Mouse (Mus musculus): ENCODE data around the gene Mras. TPM values are rescaled to one million over a fixed set of nuclear protein-coding genes. Genes with fewer than 3 reads are reported as not detected.
A peak's percentile ranks its signal among the peaks of the same experiment; 100 is the strongest.

Gene Mras
- polyA plus RNA-seq, 1 experiment from 2014 or later: 49.0 TPM

- H3K4me2 ChIP-seq: no peak overlapping the region
- no peak for ATAC-seq (ENCODE audit: low read depth)
- no peak overlapping the region for H3K27ac ChIP-seq (replicated peaks)
- no peaks in the 10 kb centered on the region for H3K36me3 ChIP-seq
- H3K9me3 ChIP-seq: no peaks in the 10 kb centered on the region
- no peaks in the 10 kb centered on the region for H3K27me3 ChIP-seq
- H3K9ac ChIP-seq: no peak overlapping the region
- WGBS: 78% methylated on average over 9 of the region's 9 CpGs
- peaks cover 41% of the 10 kb centered on the region for H3K4me1 ChIP-seq (replicated peaks)
- no peak overlapping the region for H3K4me3 ChIP-seq
These were observed 13.2 kb downstream of the Mras start for GRCm38 (mm10) chr9:99423692-99424573.

- no peaks in the 10 kb centered on the region for H3K27me3 ChIP-seq
- no peaks in the 10 kb centered on the region for H3K36me3 ChIP-seq
- WGBS: 83% methylated on average over 3 of the region's 3 CpGs
- no peak overlapping the region for H3K4me3 ChIP-seq
- peaks cover 61% of the 10 kb centered on the region for H3K4me1 ChIP-seq (replicated peaks)
- H3K27ac ChIP-seq (replicated peaks): no peak overlapping the region
- H3K9ac ChIP-seq: no peak overlapping the region
- H3K9me3 ChIP-seq: no peaks in the 10 kb centered on the region
- no peak overlapping the region for H3K4me2 ChIP-seq
- no peak for ATAC-seq (ENCODE audit: low read depth)
These were observed 15.3 kb downstream of the Mras start for GRCm38 (mm10) chr9:99421914-99422313.

GRCm38 (mm10) chr9:99419951-99420701 is 17.1 kb downstream of the Mras start:
- ATAC-seq (ENCODE audit: low read depth): no peak
- H3K4me3 ChIP-seq: no peak overlapping the region
- H3K27ac ChIP-seq (replicated peaks): no peak overlapping the region
- H3K9me3 ChIP-seq: no peaks in the 10 kb centered on the region
- no peak overlapping the region for H3K9ac ChIP-seq
- H3K4me1 ChIP-seq (replicated peaks): peaks cover 65% of the 10 kb centered on the region
- H3K27me3 ChIP-seq: no peaks in the 10 kb centered on the region
- WGBS: 77% methylated on average over 8 of the region's 8 CpGs
- no peaks in the 10 kb centered on the region for H3K36me3 ChIP-seq
- no peak overlapping the region for H3K4me2 ChIP-seq

GRCm38 (mm10) chr9:99418377-99418776 is 18.8 kb downstream of the Mras start:
- H3K27me3 ChIP-seq: no peaks in the 10 kb centered on the region
- H3K4me1 ChIP-seq (replicated peaks): peaks cover 58% of the 10 kb centered on the region
- 52% methylated on average over 5 of the region's 5 CpGs for WGBS
- H3K36me3 ChIP-seq: no peaks in the 10 kb centered on the region
- ATAC-seq (ENCODE audit: low read depth): peak; percentile 59
- H3K9ac ChIP-seq: no peak overlapping the region
- no peaks in the 10 kb centered on the region for H3K9me3 ChIP-seq
- H3K4me3 ChIP-seq: no peak overlapping the region
- no peak overlapping the region for H3K4me2 ChIP-seq
- 0 out of 2 replicates have a peak overlapping the region, but pooled peaks have one; percentile 34 for H3K27ac ChIP-seq (replicated peaks)

GRCm38 (mm10) chr9:99417288-99417846 is 19.8 kb downstream of the Mras start:
- peak overlapping the region; percentile 66 for H3K27ac ChIP-seq (replicated peaks)
- H3K4me3 ChIP-seq: no peak overlapping the region
- WGBS: 54% methylated on average over 4 of the region's 4 CpGs
- no peak overlapping the region for H3K9ac ChIP-seq
- no peaks in the 10 kb centered on the region for H3K27me3 ChIP-seq
- H3K4me2 ChIP-seq: no peak overlapping the region
- H3K4me1 ChIP-seq (replicated peaks): peaks cover 49% of the 10 kb centered on the region
- H3K36me3 ChIP-seq: no peaks in the 10 kb centered on the region
- H3K9me3 ChIP-seq: no peaks in the 10 kb centered on the region
- ATAC-seq (ENCODE audit: low read depth): peak; percentile 55; the same call in 1 of the 2 replicates

- WGBS: 87% methylated on average over 3 of the region's 3 CpGs
- H3K27ac ChIP-seq (replicated peaks): peak overlapping the region; percentile 66
- H3K27me3 ChIP-seq: no peaks in the 10 kb centered on the region
- H3K4me1 ChIP-seq (replicated peaks): peaks cover 49% of the 10 kb centered on the region
- no peaks in the 10 kb centered on the region for H3K36me3 ChIP-seq
- H3K9me3 ChIP-seq: no peaks in the 10 kb centered on the region
- H3K4me2 ChIP-seq: no peak overlapping the region
- ATAC-seq (ENCODE audit: low read depth): no peak
- no peak overlapping the region for H3K9ac ChIP-seq
- H3K4me3 ChIP-seq: no peak overlapping the region
These were observed 20.4 kb downstream of the Mras start for GRCm38 (mm10) chr9:99416809-99417208.

- 93% methylated on average over 4 of the region's 4 CpGs for WGBS
- ATAC-seq (ENCODE audit: low read depth): no peak
These were observed 25.4 kb downstream of the Mras start for GRCm38 (mm10) chr9:99411785-99412184.

GRCm38 (mm10) chr9:99411093-99411492 is 26.1 kb downstream of the Mras start:
- Histone ChIP-seq H3K36me3 (no peaks in the 10 kb centered on the region), H3K4me1 (replicated peaks) (peaks cover 15% of the 10 kb centered on the region; the same call in 1 of the 2 replicates), H3K9me3 (no peaks in the 10 kb centered on the region), H3K4me2 (no peak overlapping the region), H3K9ac (no peak overlapping the region), H3K27me3 (no peaks in the 10 kb centered on the region), H3K4me3 (no peak overlapping the region), H3K27ac (replicated peaks) (no peak overlapping the region)
- WGBS: 90% methylated on average over 5 of the region's 5 CpGs
- no peak for ATAC-seq (ENCODE audit: low read depth)

More at GRCm38 (mm10) chr9:99411785-99412184, 25.4 kb downstream of the Mras start:
- Histone ChIP-seq H3K4me1 (replicated peaks) (peaks cover 20% of the 10 kb centered on the region), H3K36me3 (no peaks in the 10 kb centered on the region), H3K4me3 (no peak overlapping the region), H3K4me2 (no peak overlapping the region), H3K9ac (no peak overlapping the region), H3K9me3 (no peaks in the 10 kb centered on the region), H3K27me3 (no peaks in the 10 kb centered on the region), H3K27ac (replicated peaks) (no peak overlapping the region)

- no peak overlapping the region for H3K9ac ChIP-seq
- no peaks in the 10 kb centered on the region for H3K27me3 ChIP-seq
- H3K36me3 ChIP-seq: no peaks in the 10 kb centered on the region
- WGBS: 81% methylated on average over 3 of the region's 3 CpGs
- no peak overlapping the region for H3K4me3 ChIP-seq
- no peak overlapping the region for H3K27ac ChIP-seq (replicated peaks)
- H3K4me2 ChIP-seq: no peak overlapping the region
- ATAC-seq (ENCODE audit: low read depth): no peak
- no peaks in the 10 kb centered on the region for H3K9me3 ChIP-seq
- peaks cover 2% of the 10 kb centered on the region; the same call in 1 of the 2 replicates for H3K4me1 ChIP-seq (replicated peaks)
These were observed 27.9 kb downstream of the Mras start for GRCm38 (mm10) chr9:99409280-99409679.

- no peaks in the 10 kb centered on the region for H3K9me3 ChIP-seq
- WGBS: 73% methylated on average over 9 of the region's 9 CpGs
- ATAC-seq (ENCODE audit: low read depth): no peak; the same call in 1 of the 2 replicates
- peaks cover 13% of the 10 kb centered on the region for H3K4me1 ChIP-seq (replicated peaks)
- H3K27me3 ChIP-seq: no peaks in the 10 kb centered on the region
- H3K4me2 ChIP-seq: no peak overlapping the region
- no peak overlapping the region for H3K27ac ChIP-seq (replicated peaks)
- no peak overlapping the region for H3K9ac ChIP-seq
- peaks cover 26% of the 10 kb centered on the region; the same call in 1 of the 2 replicates for H3K36me3 ChIP-seq
- no peak overlapping the region for H3K4me3 ChIP-seq
These were observed 35.8 kb downstream of the Mras start for GRCm38 (mm10) chr9:99401288-99401974.

GRCm38 (mm10) chr9:99400781-99401180 is 36.4 kb downstream of the Mras start:
- Histone ChIP-seq H3K9me3 (no peaks in the 10 kb centered on the region), H3K36me3 (peaks cover 27% of the 10 kb centered on the region; the same call in 1 of the 2 replicates), H3K27me3 (no peaks in the 10 kb centered on the region), H3K9ac (no peak overlapping the region), H3K27ac (replicated peaks) (no peak overlapping the region), H3K4me3 (no peak overlapping the region), H3K4me2 (no peak overlapping the region), H3K4me1 (replicated peaks) (peaks cover 13% of the 10 kb centered on the region)
- 82% methylated on average over 6 of the region's 6 CpGs for WGBS
- no peak for ATAC-seq (ENCODE audit: low read depth)
